Mouse (Mus musculus) lung, postnatal 10 days (tissue): Measurements from ENCODE around the gene Neu4.
"Not testable (repeated sequence)": the region's sequence is repeated elsewhere in the genome, so short reads cannot be mapped to it uniquely, and the experiment has no call there.

Source experiments
- DNase-seq: peaks from one replicate; pipeline ENCODE4 v3.0.0; 2021

Neu4 gene

GRCm38 (mm10) chr1:94020151-94020550, at the start of gene Neu4:
Gene Neu4, plus strand, starts transcription at chr1:94020451.
- DNase-seq: no peak

DNA sequence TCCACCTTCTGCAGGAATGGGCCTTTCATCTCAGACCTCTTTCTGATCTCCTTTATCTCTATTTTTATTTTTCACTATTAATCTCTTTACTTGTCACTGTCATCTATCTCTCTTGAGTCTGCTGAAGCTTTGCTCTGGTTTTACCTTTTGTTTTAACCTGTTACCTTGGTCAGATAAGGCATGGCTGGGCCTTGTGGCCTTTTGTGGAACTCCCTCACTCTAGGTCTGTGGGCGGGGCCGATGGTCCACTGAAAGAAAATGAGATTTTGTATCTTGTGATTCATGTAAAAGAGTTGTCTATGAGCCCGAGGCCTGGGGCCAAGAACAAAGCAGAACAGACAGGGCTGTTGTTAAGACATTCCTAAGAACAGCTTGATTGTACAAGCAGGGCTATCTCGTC, 49.5 kb upstream of the Neu4 start:
- DNase-seq: not testable (repeated sequence)

GRCm38 (mm10) chr1:93975764-93976163, 44.5 kb upstream of the Neu4 start:
- DNase-seq: not testable (repeated sequence)

DNA sequence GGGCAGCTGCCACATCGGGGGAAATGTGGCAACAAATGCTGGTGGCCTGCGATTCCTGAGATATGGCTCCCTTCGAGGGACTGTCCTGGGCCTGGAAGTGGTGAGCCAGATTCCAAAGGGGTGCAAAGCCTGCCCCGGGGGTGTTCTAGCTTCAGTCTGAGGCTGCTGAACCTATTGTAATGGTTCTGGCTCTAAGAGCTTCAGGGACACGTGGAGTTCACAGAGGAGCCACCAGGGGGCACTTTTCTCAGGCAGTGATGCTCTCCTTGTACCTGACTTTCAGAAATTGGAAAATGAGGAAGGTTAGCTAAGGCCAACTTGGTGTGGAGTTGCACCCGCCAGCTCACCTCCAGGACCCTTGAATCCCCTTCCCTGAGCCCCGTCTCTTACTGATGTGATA, 42.0 kb upstream of the Neu4 start:
- DNase-seq: not testable (repeated sequence)

- DNase-seq: not testable (repeated sequence)
These were observed 39.3 kb upstream of the Neu4 start for GRCm38 (mm10) chr1:93980932-93981331.

DNA sequence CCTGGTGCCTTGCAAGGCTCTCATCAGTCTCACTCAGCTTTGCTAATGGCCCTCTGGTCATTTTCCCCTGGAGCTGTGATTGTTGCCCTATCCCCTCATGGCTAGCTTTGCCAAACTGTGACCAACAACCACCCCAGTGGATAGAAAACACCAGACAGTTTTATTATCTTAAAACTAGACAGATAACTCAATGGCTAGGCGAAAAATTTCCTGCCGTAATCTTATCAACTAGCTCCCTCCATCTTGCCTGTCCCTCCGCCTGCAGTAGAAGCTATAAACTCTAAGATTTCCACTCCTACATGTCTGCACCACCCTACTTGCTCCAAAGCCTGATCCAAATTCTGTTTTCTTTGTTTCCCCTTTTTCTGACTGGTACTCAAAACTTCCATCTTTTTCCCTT, 34.1 kb upstream of the Neu4 start:
- no peak for DNase-seq

DNA sequence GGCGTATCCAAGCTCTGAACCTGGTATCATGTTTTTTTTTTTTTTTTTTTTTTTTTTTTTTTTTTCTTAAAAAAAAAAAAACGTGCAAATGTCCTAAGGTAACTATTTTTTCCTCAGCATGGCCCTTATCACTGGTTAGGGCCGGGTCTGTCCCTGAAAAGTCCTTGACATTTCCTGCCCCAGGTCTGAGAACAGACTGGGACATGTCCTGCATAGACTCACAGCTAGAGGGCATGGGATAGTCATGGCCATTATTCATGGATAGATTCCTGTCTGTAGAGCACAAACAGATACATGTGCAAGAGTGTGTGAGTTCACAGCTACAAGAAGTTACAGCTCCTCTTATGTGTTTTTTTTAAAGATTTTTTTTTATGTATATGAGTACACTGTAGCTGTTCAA, 31.5 kb upstream of the Neu4 start:
- DNase-seq: no peak

DNA sequence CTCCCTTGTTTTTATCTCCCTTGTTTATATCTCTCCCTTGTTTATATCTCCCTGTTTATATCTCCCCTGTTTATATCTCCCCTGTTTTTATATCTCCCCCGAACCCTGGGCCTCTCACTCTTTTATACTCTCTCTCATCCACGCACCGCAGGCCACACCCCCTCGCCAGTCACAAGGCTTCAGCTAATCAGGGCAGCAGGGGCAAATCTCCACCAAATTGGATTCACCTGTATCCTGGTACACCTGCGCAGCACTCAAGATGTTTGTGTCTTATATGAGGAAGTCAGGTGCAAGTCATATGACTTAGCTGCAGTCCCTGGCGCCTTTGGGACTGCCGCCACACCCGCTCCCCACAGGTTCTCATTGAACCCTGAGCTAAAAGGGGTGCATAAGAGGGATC, 30.0 kb upstream of the Neu4 start, which contains the start of gene Gal3st2c:
TSS of gene Gal3st2c (plus strand) at position 301 of the 400 bp plus-strand sequence.
- not testable (repeated sequence) for DNase-seq

DNA sequence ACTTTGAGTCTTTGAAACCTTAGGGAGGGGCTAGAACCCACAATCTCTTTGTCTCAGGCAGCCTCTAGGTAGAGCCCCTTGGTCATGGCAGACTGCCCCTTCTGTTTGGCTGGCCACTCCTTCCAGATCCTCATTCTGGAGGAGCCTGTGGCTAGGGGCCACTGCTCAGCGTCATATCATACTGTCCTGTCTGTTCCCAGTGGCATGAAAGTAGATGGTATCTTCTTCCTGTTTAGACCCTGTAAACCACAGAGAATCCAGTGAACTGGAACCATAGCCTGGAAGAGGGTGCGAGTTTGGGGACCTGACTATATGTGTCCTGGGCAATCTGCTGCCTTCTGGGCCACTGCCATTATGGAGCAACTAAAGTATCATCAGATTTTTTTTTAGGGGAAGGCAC, 29.2 kb upstream of the Neu4 start:
- not testable (repeated sequence) for DNase-seq

DNA sequence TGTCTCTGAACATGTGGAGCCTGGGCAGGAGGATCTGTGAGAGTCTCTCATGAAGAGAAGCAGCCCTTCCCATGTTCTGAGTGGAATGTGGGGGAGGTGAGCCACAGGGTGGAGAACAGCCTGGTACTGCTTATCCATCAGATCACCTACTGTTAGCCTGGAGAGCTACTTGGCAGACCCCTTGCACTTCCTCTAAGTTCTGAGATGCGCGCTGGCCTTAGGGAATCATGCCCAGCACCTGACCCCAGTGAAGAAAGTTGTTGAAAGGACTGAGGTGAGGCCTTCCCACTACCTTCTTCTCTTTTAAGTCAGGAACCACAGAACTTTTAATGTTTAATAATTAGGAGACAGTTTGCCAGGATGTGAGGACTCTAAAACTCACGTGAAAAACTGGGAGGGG, 28.8 kb upstream of the Neu4 start:
- not testable (repeated sequence) for DNase-seq

GRCm38 (mm10) chr1:94001023-94001422, 19.2 kb upstream of the Neu4 start:
- no peak for DNase-seq

DNA sequence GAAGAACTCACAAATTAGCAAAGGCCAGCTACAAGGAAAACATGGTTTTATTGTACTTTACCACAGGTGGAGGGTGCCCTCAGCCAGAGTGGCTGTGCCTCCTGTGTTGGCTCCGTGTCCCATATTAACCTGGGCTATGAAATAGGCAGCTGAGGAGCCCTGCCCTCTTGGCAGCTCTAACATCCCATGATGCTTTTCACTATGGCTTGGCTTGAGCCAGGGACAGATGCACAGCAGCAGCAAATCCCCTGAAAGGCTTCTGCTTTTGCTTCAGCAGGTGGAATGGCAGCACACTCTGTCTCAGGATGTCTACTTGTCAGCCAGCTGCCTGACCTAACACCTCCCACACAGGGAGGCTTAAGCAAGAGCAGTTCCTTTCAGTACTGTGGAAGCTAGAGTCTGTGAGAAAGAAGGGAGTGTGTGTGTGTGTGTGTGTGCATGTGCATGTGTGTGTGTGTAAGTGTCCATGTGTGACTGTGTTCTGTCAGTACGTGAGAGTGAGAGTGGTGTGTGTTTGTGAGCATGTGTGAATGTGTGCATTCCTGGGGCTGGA, 14.2 kb upstream of the Neu4 start:
- not testable (repeated sequence) for DNase-seq

DNA sequence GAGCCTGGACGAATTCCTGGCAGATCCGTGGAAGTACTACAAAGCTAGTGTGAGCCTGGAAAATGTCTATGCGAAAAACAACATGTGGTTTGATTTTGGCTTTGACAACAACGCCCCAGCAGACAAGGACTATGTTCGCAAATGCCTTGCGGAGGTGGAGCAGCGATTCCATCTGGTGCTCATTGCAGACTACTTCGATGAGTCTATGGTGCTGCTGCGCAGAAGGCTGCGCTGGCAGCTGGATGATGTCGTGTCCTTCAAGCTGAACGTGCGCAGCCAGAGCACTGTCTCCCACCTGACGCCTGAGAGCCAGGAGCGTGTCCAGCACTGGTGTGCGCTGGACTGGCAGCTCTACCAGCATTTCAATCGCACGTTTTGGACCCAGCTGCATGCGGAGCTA, 11.4 kb upstream of the Neu4 start:
- not testable (repeated sequence) for DNase-seq

GRCm38 (mm10) chr1:94011643-94012042, 8.6 kb upstream of the Neu4 start:
- DNase-seq: no peak

- DNase-seq: no peak
These were observed 7.4 kb downstream of the Neu4 start for GRCm38 (mm10) chr1:94027506-94028108.

DNA sequence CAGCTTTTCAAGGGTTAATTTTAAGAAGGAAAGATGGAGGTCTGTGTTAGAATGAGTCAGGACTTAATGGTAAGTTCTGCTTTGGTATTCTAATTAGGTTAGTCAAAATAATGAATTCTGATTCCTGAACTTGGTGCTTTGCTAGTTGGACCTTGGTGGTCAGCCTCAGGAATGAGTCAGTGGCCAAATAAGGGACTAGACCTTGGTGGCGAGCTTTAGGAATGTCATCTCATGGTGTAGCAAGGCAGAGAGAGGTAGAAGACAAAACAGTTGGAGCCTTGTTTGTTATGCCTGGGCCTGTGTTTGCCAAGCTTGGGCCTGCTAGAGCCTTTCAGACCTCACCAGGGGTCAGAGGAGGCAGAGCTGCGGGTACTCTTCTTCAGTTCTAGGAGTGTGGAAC, 8.5 kb downstream of the Neu4 start:
- no peak for DNase-seq

DNA sequence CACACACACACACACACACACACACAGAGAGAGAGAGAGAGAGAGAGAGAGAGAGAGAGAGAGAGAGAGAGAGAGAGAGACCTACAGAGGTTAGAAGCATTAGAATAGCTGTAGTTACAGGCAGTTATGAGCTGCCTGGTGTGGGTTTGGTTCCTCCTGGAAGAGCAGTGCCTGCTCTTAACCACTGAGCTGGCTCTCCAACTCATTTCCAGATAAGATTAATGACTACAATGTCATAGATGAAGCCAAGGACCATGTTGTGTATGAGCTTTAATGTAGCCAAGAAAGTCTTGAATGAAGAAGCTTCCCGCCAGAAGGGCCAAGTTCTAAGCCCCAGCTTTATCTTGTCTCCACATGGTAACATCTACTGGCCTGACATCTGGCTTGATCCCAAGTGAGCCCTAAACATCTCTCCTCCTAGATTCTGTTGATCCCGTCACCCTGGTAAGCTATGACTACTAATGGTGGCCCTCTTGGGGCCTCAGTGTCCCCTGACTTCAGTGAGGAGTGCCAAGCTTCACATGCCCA, 12.9 kb downstream of the Neu4 start:
- no peak for DNase-seq

DNA sequence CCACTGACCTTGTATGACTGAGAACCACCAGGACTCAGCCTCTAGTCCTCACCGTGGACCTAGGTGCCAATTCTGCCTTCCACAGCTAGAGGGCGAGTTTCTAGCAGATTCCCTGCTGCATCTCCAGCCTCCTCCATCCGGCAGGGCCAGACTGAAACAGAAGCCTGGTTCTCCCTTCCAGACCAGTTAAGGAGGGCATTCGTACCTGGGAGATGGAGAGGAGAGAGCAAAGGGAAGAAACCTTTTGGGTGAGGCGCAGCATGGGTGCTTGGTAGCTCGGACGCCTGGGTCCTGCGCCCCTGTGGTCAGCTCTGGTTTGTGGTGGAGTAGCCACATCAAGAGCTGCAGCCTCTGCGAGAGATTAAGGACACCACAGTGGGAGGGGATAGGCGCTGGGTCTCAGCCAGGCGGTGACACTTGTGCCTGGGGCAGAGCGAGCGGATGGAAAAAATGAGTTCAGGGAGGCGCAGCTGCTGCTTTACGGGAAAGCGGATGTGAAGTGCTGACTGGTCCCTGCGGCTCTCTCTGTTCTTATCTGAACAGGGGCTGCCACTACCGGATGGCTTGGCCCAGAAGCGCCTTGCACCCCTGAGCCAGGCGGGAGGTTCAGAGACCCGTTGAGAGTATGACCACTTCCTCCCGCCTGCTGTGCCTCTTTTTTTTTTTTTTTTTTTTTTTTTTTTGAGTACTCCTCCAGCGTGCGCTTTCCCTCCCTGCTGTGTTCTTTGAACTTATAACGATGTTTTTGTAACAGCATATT, 14.9 kb downstream of the Neu4 start:
- peak; percentile 92 for DNase-seq

DNA sequence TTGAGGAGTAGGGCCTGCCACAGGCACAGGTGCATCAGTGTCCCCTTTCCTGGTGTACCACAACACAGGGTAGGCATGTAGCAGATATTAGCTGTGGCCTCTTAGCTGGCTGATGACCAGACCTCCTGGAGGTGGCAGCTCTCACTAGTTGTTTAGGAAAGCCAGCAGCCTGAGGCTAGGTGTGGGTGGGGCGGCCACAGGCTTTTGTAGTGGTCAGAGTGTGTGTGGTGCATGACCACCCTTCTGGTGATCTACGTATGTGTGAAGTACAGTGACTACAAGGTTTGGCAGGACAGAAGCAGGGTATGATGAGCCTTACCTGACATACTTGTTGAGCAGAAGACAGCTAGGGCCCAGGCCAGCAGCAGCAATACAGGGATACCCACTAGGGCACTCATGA, 20.1 kb downstream of the Neu4 start:
- DNase-seq: no peak

- no peak for DNase-seq
These were observed 25.3 kb downstream of the Neu4 start for GRCm38 (mm10) chr1:94045559-94045958.

- DNase-seq: no peak
These were observed 26.3 kb downstream of the Neu4 start for GRCm38 (mm10) chr1:94046544-94046943.

GRCm38 (mm10) chr1:94051104-94051503, 30.9 kb downstream of the Neu4 start:
- DNase-seq: no peak

- no peak for DNase-seq
These were observed 32.1 kb downstream of the Neu4 start, which contains the start of gene Pdcd1 for GRCm38 (mm10) chr1:94052373-94052772. Gene Pdcd1, minus strand, starts transcription at chr1:94052553.
